Mouse (Mus musculus): ENCODE results near the gene Myoc. TPM values are rescaled to one million over a fixed set of nuclear protein-coding genes. Genes with fewer than 3 reads are reported as not detected.

Myoc gene
- polyA plus RNA-seq (2017; shearing (Covaris generic)) = under 1 TPM in 1 of 2 experiments, not detected in 1; 0.49 TPM

GRCm38 (mm10) chr1:162639051-162639750 lies at the start of gene Myoc:
TSS of gene Myoc (plus strand) at chr1:162639155.

GRCm38 (mm10) chr1:162658119-162658518 lies 19.2 kb downstream of the Myoc start, which contains the start of gene Myocos:
TSS of gene Myocos (minus strand) at chr1:162658219.

Other genes with a start within 250 kb of the Myoc start
- gene Dnm3, start 161.1 kb upstream of the Myoc start, polyA plus RNA-seq (2017; shearing (Covaris generic)) = 1 to 10 TPM in 1 of 2 experiments, under 1 TPM in 1; 0.57 to 2.5 TPM
- 10 to 100 TPM; 14.2 to 20.3 TPM for gene Mettl13, start 90.6 kb upstream of the Myoc start, polyA plus RNA-seq (2017; shearing (Covaris generic))
- gene Vamp4, start 68.6 kb upstream of the Myoc start, polyA plus RNA-seq (2017; shearing (Covaris generic)) = 10 to 100 TPM; 75.9 to 96.4 TPM
- under 1 TPM in 1 of 2 experiments, not detected in 1; 0.91 TPM for gene Myocos, start 19.1 kb downstream of the Myoc start, polyA plus RNA-seq (2017; shearing (Covaris generic))
- gene Prrc2c, start 101.4 kb downstream of the Myoc start, polyA plus RNA-seq (2017; shearing (Covaris generic)) = 100 to 1,000 TPM; 154 to 179 TPM
- gene Fmo4, start 174.8 kb downstream of the Myoc start, polyA plus RNA-seq (2017; shearing (Covaris generic)) = not detected
- gene Fmo1, start 227.5 kb downstream of the Myoc start, polyA plus RNA-seq (2017; shearing (Covaris generic)) = 1 to 10 TPM in 1 of 2 experiments, under 1 TPM in 1; 0.24 to 3.8 TPM

All from inflammation-experienced regulatory T-cells (primary cell).